Mouse (Mus musculus): ENCODE data around the gene Kcnma1. TPM values are rescaled to one million over a fixed set of nuclear protein-coding genes. Genes with fewer than 3 reads are reported as not detected.

The Kcnma1 gene
- polyA plus RNA-seq, 1 experiment = 0.29 TPM

DNA sequence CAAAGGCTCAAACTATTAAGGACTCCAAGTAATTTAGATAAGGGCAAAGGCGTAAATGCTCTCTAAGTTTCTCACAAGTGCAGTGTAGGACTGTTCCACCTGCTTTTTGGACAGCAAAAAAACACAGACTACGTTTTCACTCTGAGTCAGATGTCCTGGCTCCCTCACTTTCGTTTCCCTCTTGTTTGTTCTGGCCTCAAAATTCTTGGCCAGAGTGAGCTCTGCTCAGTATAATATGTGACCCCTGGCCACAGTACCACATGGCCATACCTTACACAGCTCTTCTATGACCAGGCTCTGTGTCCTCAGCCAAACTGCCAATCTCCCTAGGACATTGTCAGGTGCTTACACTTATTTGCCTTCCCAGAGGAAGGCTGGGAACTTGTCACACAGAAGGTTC is 241.6 kb downstream of the Kcnma1 start:
- Histone ChIP-seq H3K4me3 (ENCODE audit: extremely low read depth, insufficient read depth, insufficient read length) (no peak overlapping the region), H3K27me3 (ENCODE audit: control insufficient read depth, insufficient read depth, low read length) (no peaks in the 10 kb centered on the region), H3K36me3 (ENCODE audit: control insufficient read depth, insufficient read depth, low read length) (no peaks in the 10 kb centered on the region), H3K4me1 (ENCODE audit: control insufficient read depth, insufficient read depth, insufficient read length) (no peaks in the 10 kb centered on the region), H3K27ac (ENCODE audit: insufficient read depth, low read length) (no peak overlapping the region)
- TF ChIP-seq POLR2A (IDR thresholded peaks at IDR 0.05; ENCODE audit: low read depth, low read length) = no peak
- no peak for TF ChIP-seq CTCF (IDR thresholded peaks at IDR 0.05; ENCODE audit: extremely low read depth, insufficient read depth, insufficient read length, insufficient replicate concordance)
- 80% methylated on average over 3 of the region's 3 CpGs for WGBS
- no peak for DNase-seq (ENCODE audit: low read depth in 1 of 2, low spot score in 2 of 2)

GRCm38 (mm10) chr14:23771794-23772193 is 242.5 kb downstream of the Kcnma1 start:
- DNase-seq (ENCODE audit: low read depth in 1 of 2, low spot score in 2 of 2) = no peak
- Histone ChIP-seq H3K36me3 (ENCODE audit: control insufficient read depth, insufficient read depth, low read length) (no peaks in the 10 kb centered on the region), H3K4me1 (ENCODE audit: control insufficient read depth, insufficient read depth, insufficient read length) (no peaks in the 10 kb centered on the region), H3K4me3 (ENCODE audit: extremely low read depth, insufficient read depth, insufficient read length) (no peak overlapping the region), H3K27me3 (ENCODE audit: control insufficient read depth, insufficient read depth, low read length) (no peaks in the 10 kb centered on the region), H3K27ac (ENCODE audit: insufficient read depth, low read length) (no peak overlapping the region)
- 79% methylated on average over 1 of the region's 1 CpGs for WGBS
- TF ChIP-seq POLR2A (IDR thresholded peaks at IDR 0.05; ENCODE audit: low read depth, low read length) (no peak), CTCF (IDR thresholded peaks at IDR 0.05; ENCODE audit: extremely low read depth, insufficient read depth, insufficient read length, insufficient replicate concordance) (no peak)

GRCm38 (mm10) chr14:23762471-23762870 is 251.8 kb downstream of the Kcnma1 start:
- Histone ChIP-seq H3K27ac (ENCODE audit: insufficient read depth, low read length) (no peak overlapping the region), H3K36me3 (ENCODE audit: control insufficient read depth, insufficient read depth, low read length) (no peaks in the 10 kb centered on the region), H3K27me3 (ENCODE audit: control insufficient read depth, insufficient read depth, low read length) (no peaks in the 10 kb centered on the region), H3K4me3 (ENCODE audit: extremely low read depth, insufficient read depth, insufficient read length) (no peak overlapping the region), H3K4me1 (ENCODE audit: control insufficient read depth, insufficient read depth, insufficient read length) (no peaks in the 10 kb centered on the region)
- DNase-seq (ENCODE audit: low read depth in 1 of 2, low spot score in 2 of 2) = no peak
- TF ChIP-seq CTCF (IDR thresholded peaks at IDR 0.05; ENCODE audit: extremely low read depth, insufficient read depth, insufficient read length, insufficient replicate concordance) (no peak), POLR2A (IDR thresholded peaks at IDR 0.05; ENCODE audit: low read depth, low read length) (no peak)
- 74% methylated on average over 2 of the region's 2 CpGs for WGBS

- H3K4me1 ChIP-seq (ENCODE audit: control insufficient read depth, insufficient read depth, insufficient read length) = no peaks in the 10 kb centered on the region
- H3K27me3 ChIP-seq (ENCODE audit: control insufficient read depth, insufficient read depth, low read length) = no peaks in the 10 kb centered on the region
- H3K4me3 ChIP-seq (ENCODE audit: extremely low read depth, insufficient read depth, insufficient read length) = no peak overlapping the region
- WGBS = 91% methylated on average over 5 of the region's 5 CpGs
- TF ChIP-seq CTCF (IDR thresholded peaks at IDR 0.05; ENCODE audit: extremely low read depth, insufficient read depth, insufficient read length, insufficient replicate concordance) (no peak), POLR2A (IDR thresholded peaks at IDR 0.05; ENCODE audit: low read depth, low read length) (no peak)
- no peak overlapping the region for H3K27ac ChIP-seq (ENCODE audit: insufficient read depth, low read length)
- H3K36me3 ChIP-seq (ENCODE audit: control insufficient read depth, insufficient read depth, low read length) = no peaks in the 10 kb centered on the region
- no peak for DNase-seq (ENCODE audit: low read depth in 1 of 2, low spot score in 2 of 2)
Measured at GRCm38 (mm10) chr14:23759626-23760025, 254.7 kb downstream of the Kcnma1 start.

DNA sequence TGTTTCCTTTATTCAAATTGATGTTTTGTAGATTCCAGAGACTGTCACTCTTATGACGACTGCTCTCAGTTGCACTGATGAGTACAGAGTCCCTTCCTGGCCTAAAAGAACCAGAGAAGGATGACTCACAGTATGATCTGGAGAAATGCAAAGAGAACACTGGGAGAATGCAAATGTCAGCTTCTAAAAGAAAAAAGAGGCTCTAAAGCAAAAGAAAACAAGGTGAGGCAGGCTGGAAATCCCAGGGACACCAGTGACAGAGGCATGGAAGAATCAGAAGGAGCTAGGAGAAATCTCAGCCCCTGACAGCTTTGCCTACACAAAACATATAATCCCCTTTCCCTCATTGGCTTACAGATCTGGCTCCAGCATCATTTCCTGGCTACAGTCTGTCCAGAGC is 255.9 kb downstream of the Kcnma1 start:
- no peak overlapping the region for H3K4me3 ChIP-seq (ENCODE audit: extremely low read depth, insufficient read depth, insufficient read length)
- 62% methylated on average over 1 of the region's 1 CpGs for WGBS
- no peak overlapping the region for H3K27ac ChIP-seq (ENCODE audit: insufficient read depth, low read length)
- DNase-seq (ENCODE audit: low read depth in 1 of 2, low spot score in 2 of 2) = no peak
- no peaks in the 10 kb centered on the region for H3K27me3 ChIP-seq (ENCODE audit: control insufficient read depth, insufficient read depth, low read length)
- TF ChIP-seq CTCF (IDR thresholded peaks at IDR 0.05; ENCODE audit: extremely low read depth, insufficient read depth, insufficient read length, insufficient replicate concordance) (no peak), POLR2A (IDR thresholded peaks at IDR 0.05; ENCODE audit: low read depth, low read length) (no peak)
- no peaks in the 10 kb centered on the region for H3K36me3 ChIP-seq (ENCODE audit: control insufficient read depth, insufficient read depth, low read length)
- no peaks in the 10 kb centered on the region for H3K4me1 ChIP-seq (ENCODE audit: control insufficient read depth, insufficient read depth, insufficient read length)

GRCm38 (mm10) chr14:23748011-23748410 is 266.3 kb downstream of the Kcnma1 start:
- TF ChIP-seq CTCF (IDR thresholded peaks at IDR 0.05; ENCODE audit: extremely low read depth, insufficient read depth, insufficient read length, insufficient replicate concordance) = no peak
- no peak for TF ChIP-seq POLR2A (IDR thresholded peaks at IDR 0.05; ENCODE audit: low read depth, low read length)
- DNase-seq (ENCODE audit: low read depth in 1 of 2, low spot score in 2 of 2) = no peak
- Histone ChIP-seq H3K4me1 (ENCODE audit: control insufficient read depth, insufficient read depth, insufficient read length) (no peaks in the 10 kb centered on the region), H3K4me3 (ENCODE audit: extremely low read depth, insufficient read depth, insufficient read length) (no peak overlapping the region), H3K36me3 (ENCODE audit: control insufficient read depth, insufficient read depth, low read length) (no peaks in the 10 kb centered on the region), H3K27me3 (ENCODE audit: control insufficient read depth, insufficient read depth, low read length) (no peaks in the 10 kb centered on the region), H3K27ac (ENCODE audit: insufficient read depth, low read length) (no peak overlapping the region)
- 81% methylated on average over 2 of the region's 2 CpGs for WGBS

- Histone ChIP-seq H3K4me1 (ENCODE audit: control insufficient read depth, insufficient read depth, insufficient read length) (no peaks in the 10 kb centered on the region), H3K27ac (ENCODE audit: insufficient read depth, low read length) (no peak overlapping the region), H3K27me3 (ENCODE audit: control insufficient read depth, insufficient read depth, low read length) (no peaks in the 10 kb centered on the region), H3K4me3 (ENCODE audit: extremely low read depth, insufficient read depth, insufficient read length) (no peak overlapping the region), H3K36me3 (ENCODE audit: control insufficient read depth, insufficient read depth, low read length) (no peaks in the 10 kb centered on the region)
- DNase-seq (ENCODE audit: low read depth in 1 of 2, low spot score in 2 of 2) = no peak
- WGBS = 83% methylated on average over 4 of the region's 4 CpGs
- no peak for TF ChIP-seq CTCF (IDR thresholded peaks at IDR 0.05; ENCODE audit: extremely low read depth, insufficient read depth, insufficient read length, insufficient replicate concordance)
- no peak for TF ChIP-seq POLR2A (IDR thresholded peaks at IDR 0.05; ENCODE audit: low read depth, low read length)
Measured at GRCm38 (mm10) chr14:23746976-23747375, 267.3 kb downstream of the Kcnma1 start.
